Mouse (Mus musculus) heart, postnatal 0 days (tissue): ENCODE data around the gene Mex3a.

Source experiments
- CTCF ChIP-seq: IDR thresholded peaks from 2 replicates; pipeline ENCODE4 v1.5.1; 2016; ENCODE audit warnings: antibody characterized with exemption, control low read depth, low read depth
- EP300 ChIP-seq: IDR thresholded peaks from 2 replicates; pipeline ENCODE4 v1.6.1; 2016; ENCODE audit warnings: antibody characterized with exemption, low read depth

- TF ChIP-seq CTCF (no peak), EP300 (no peak)
These were observed 27.4 kb downstream of the Mex3a start for GRCm38 (mm10) chr3:88559596-88559995.
